Mouse (Mus musculus) C2C12 (cell line): ENCODE results near the gene Pacs1.

ENCODE experiments used
- CEBPB ChIP-seq: IDR thresholded peaks from one replicate; pipeline ENCODE4 v1.6.1; 2011; ENCODE audit warnings: low read depth, mild to moderate bottlenecking, control low read depth, moderate library complexity
- CTCF ChIP-seq: IDR thresholded peaks from one replicate; pipeline ENCODE4 v1.5.1; 2011; ENCODE audit not compliant: control insufficient read depth, insufficient read depth, insufficient read length
- FOSL1 ChIP-seq: IDR thresholded peaks from one replicate; pipeline ENCODE4 v1.8.0; 2011; ENCODE audit warnings: mild to moderate bottlenecking, low read length; ENCODE audit not compliant: poor library complexity, insufficient read depth, severe bottlenecking
- MAX ChIP-seq: IDR thresholded peaks from one replicate; pipeline ENCODE4 v1.6.1; 2011; ENCODE audit warnings: mild to moderate bottlenecking, control low read depth
- MYOG ChIP-seq: IDR thresholded peaks from one replicate; pipeline ENCODE4 v1.6.1; 2011; ENCODE audit not compliant: control insufficient read depth, insufficient read length; ENCODE audit errors: extremely low read depth
- USF1 ChIP-seq: IDR thresholded peaks from one replicate; pipeline ENCODE4 v1.6.1; 2011; ENCODE audit warnings: low read depth, mild to moderate bottlenecking, control low read depth, moderate library complexity

GRCm38 (mm10) chr19:5097521-5098362 is 175.2 kb downstream of the Pacs1 start:
- TF ChIP-seq CTCF (no peak), MYOG (no peak), MAX (no peak), USF1 (no peak), CEBPB (no peak), FOSL1 (no peak)
